Mouse (Mus musculus) lung, postnatal 14 days (tissue): ENCODE results near the gene Ap5b1.

Experiments
- DNase-seq: peaks from one replicate; pipeline ENCODE4 v3.0.0; 2021

Gene Ap5b1

DNA sequence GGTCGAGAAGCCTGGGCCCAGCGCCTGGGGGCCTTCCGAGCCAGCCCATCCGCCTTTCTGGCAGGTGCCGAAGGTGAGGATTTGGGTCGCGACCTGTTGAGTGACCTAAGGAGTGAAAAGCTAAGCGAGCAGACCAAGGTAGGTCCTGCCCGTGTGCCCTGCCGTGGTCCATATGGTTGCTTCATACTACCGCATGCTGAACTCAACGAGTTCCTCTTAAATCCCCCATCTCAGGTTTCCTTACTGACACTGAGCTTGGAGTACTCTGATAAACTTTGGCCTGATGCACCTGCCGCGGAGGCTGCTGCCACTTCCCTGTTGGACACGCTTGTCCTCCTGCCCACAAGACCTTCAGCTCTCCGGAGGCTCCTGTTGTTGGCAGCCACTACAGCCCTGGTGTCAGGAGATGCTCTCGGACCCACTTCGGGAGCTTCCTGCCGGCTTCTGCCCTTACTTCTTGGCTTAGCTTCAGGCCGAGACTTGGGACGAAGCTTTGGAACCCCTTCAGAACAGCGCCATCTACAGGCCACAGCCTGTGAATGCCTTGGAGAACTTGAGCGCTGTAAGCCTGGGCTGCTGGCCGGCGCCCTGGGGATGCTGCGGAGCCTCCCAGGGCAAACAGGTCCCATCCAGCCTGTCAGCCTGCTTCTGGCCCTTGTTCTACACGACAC, 780 bp downstream of the Ap5b1 start:
- peak; percentile 90 for DNase-seq

DNA sequence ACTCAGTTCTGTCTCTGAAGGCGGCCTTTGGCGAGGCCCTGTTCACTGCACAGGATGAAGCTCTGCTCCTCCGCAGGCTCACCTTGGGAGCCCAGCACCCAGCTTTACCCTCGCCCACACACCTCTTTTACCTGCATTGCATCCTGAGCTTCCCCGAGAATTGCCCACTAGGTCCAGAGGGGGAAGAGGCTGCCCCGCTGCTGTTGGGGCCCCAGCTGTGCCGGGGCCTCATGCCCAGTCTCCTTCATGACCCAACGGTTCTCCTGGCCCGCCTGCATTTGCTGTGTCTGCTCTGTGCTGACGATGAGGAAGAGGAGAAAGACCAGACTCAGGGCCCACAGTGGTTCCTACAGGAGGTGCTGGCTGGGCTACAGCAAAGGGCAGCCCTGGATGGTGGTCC, 1.7 kb downstream of the Ap5b1 start:
- no peak for DNase-seq

DNA sequence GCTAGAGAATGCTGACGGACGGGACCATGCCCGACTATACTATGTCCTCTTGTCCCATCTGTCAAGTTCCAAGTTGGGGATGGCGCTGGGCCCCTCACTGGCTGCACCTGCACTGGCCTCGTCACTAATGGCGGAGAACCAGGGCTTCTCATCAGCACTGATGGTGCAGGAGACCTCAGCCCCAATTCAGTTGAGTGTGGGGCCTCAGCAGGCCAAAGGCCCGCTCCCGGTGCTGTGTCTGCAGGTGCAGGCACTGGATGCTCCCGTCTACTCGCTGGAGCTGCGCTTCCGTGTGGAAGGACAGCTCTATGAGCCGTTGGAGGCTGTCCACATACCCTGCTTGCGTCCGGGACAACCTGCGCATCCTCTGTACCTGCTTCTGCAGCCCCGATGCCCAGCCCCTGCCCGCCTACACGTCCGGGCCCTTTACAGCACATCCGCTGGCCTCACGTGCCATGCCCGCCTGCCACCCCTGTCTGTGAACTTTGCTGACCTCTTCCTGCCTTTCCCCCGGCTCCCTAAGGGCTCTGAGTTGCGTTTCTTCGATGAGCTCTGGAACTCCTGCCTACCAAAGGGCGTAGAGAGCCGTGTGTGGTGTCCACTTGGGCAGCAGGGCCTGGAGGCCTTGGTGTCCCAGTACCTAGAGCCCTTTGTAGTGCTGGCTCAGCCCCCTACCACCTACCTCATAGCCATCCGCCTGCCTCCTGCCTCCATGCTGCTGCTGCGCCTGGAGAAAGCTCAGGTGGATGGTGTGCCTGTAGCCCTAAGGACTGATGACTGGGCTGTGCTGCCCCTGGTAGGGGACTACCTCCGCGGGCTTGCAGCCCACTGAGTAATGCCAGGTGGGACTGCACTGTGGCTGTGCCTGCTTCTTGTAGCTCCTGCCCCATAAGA, 2.8 kb downstream of the Ap5b1 start:
- no peak for DNase-seq

DNA sequence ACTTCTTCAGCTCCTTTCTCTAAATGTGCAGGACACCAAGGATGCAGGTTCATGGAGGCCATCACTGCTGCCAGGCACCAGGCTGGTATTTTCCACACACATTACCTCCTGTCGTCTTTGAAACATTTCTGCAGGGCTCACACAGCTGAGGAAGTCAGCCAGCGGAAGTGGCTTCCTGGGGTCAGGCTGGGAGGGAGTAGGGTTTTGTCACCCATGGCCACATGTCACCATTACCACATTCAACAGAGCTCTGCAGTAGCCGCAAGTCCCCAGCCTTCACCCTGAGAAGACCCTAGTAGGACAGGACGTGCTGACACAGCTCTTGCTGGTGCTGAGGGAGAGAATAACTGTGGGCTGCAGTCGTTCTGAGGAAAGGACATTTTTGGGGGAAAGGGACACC, 4.0 kb downstream of the Ap5b1 start:
- no peak for DNase-seq

DNA sequence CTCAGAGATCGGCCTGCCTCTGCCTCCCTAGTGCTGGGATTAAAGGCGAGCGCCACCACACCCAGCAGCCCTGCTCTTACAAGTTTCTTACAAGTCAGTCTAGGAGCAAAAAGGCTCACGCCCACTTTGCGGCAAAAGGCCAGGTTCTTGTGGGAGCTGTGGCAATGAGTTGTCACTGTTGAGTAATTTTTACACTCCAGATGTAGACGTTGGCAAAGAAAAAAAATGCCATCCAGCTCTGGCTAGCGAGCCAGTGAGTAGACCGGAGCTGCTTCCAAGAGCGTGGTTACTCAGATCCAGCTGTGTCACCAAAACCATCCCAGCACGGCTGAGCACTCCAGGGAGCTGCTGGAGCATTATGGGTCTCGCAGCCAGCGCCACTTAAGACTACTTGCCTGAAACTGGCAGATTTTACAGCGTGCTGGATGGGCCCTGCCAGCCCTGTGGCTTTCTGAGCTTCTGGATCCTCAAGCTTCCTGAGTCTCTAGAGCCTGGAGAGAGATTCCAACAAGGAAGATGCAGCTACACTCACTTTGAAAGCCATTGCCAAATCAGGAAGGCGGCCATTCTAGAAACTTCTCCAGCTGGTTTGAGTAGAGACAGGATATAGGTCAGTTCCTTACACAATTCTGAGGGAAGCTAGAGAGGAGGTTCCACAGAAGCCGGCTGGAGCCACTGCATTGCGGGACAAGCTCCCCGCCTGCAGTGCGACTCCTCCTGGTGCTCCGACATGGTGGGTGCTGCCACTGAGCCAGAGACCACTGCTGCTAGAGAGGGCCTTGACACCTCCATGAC, 4.7 kb downstream of the Ap5b1 start:
- DNase-seq: peak; percentile 66

- no peak for DNase-seq
Observed at GRCm38 (mm10) chr19:5575336-5575735, 7.5 kb downstream of the Ap5b1 start.

GRCm38 (mm10) chr19:5579971-5580370, 12.1 kb downstream of the Ap5b1 start:
- DNase-seq: no peak

GRCm38 (mm10) chr19:5580776-5581175, 13.0 kb downstream of the Ap5b1 start:
- DNase-seq: no peak

DNA sequence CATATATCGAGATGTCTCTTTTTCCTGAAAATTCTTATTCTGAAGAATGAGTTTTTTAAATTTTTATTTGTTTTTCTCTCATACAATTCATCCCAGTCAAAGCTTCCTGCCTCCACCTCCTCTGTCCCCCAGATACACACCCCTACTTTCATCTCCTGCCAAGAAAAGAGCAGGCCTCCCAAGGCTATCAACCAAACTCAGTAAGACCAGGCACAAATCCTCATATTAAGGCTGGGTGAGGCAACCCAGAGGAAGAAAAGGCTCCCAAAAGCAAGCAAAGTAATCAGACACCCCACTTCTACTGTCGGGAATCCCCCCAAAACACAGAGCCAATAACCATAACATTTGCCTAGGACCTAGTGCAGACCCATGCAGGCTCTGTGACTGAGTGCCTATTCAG, 14.2 kb downstream of the Ap5b1 start:
- DNase-seq: no peak

- no peak for DNase-seq
Observed at GRCm38 (mm10) chr19:5589159-5589558, 21.3 kb downstream of the Ap5b1 start.

DNA sequence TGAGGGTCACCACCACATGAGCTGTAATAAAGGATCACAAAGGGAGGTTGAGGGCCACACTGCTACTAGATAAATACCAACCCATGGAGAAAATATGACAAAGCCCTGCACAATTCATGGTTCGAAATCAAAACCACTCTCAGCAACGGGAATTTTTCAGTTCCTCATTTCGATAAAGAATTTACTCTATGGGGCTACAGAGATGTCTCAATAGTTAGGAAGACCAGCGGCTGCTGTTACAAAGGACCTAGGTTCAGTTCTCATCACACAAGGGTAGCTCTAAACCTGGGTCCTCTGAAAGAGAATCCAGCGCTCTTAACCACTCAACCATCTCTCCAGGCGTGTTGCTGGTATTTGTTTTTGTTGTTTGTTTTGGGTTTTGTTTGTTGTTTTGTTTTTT, 24.1 kb downstream of the Ap5b1 start:
- DNase-seq: no peak

- DNase-seq: no peak
Observed at GRCm38 (mm10) chr19:5599224-5599623, 31.4 kb downstream of the Ap5b1 start.

GRCm38 (mm10) chr19:5601752-5602541, 34.1 kb downstream of the Ap5b1 start, which contains the start of gene Rnaseh2c:
Gene Rnaseh2c (plus strand): TSS chr19:5601873.
- DNase-seq: peak; percentile 75

DNA sequence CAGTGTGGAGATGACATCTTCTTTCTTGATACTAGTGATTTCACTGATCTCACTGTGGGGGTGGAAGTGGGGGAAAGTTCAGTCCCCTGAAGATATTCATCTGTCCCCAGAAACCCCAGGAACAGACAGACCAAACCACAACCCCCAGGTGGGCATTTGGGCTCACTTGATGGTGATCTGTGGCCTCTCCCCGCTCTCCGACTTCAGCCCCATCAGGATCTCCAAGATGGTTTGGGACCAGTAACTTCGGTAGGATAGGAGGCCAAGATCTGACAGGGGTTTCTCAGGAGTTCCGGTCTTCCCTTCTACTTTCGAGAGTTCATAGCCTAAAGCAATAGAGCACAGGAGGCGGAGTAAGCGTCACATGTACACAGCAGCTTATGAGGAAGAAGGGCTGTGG, 35.8 kb downstream of the Ap5b1 start:
- no peak for DNase-seq

DNA sequence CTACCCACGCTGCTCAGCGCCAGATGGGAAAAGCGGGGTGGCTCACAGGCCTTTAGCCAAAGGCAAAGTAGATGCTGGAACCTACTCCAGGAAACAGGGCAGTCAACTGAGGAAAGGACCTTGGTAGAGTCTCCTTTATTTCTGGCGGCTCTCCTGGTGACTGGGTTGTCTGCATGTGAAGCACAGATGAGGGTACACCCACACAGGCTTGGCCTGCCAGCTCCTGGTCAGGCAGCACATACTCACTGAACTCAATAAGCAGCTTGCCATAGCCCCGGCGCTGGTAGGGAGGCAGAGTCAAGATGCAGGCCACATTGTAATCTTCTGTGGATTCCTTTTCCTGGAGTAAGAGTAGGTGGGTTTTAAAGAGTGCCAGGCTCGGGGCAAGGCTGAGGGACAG, 37.3 kb downstream of the Ap5b1 start:
- no peak for DNase-seq

- no peak for DNase-seq
Observed at GRCm38 (mm10) chr19:5606196-5606595, 38.4 kb downstream of the Ap5b1 start.

GRCm38 (mm10) chr19:5607705-5608410, 40.0 kb downstream of the Ap5b1 start:
- DNase-seq: no peak

DNA sequence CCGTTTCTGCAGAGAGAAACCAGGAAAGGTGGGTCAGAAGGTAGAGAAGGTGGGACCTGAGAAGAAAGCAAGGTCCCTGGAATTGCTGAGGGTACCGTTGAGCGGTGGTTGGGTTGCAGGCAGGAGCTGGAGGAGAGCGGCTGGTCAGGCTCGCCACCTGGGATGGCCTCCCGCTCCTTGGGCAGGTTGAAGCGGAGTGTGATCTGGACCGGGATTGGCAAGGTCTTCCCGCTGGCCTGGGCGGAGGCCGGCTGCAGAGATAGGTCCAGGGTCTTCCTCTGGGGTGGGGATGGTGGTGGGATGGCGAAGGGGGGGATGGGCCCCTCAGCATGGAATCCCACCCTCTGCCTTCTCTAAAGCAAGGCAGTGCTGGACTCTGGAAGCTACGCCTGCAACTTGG, 40.9 kb downstream of the Ap5b1 start:
- DNase-seq: no peak

DNA sequence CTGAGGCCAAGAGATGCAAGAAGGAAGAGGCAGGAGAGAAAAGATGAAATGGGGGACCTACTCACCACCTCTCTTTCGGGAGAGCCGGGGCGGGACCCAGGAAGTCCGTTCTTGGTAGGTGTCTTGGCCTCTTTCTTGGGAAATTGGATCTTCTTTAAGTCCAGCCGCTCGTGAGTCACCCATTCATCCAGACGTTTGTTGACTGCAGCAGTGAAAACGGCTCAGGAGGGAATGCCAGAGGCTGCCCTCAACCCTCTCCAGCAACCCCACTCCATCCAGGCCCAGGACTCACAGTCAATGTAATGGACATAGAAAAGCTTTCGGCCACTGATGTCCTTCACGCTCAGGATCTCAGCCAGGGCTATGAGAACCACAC, 41.3 kb downstream of the Ap5b1 start:
- no peak for DNase-seq

DNA sequence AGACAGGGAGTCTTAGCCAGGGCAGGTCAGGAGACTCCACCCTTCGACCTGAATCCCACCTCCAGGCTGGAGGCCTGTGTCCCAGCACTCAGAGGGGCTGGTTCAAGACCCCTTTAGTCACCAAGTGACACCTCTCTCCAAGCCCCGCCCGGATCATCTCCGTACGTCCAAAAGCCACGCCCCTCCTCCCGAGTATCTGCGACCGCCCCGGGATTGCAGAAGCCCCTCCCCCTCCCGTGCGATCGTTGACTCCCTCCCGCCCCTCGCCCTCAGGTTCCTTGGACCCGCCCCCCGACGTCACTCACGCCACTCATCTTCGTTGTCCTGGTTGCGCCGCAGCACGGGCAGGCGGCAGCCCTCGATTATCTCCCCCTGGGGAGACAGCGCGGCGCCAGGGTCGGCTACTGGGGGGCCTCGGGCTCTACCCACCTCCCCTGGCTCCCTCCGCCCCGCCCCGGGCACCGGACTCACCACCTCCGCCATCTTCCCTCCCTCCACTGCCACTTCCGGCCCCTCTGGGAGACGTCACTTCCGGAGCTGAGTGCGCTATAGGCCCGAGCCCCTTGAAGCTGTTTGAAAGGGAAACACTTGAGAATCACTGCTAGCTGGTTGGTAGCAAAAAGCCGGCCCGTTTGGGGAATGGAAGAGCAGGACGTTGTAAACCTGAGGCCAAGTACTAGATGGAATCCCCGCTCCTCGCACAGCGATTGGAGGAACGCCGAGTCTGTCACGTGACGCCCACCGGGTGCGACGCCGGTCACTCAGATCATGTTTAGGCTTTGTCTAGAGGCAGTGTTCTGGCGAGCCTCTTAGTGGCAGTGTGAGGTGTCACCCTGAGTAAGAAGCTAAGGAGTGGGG, 42.0 kb downstream of the Ap5b1 start, which contains the start of gene Kat5:
Kat5 (minus strand) TSS at position 691 of the 858 bp plus-strand sequence.
- peak; percentile 92 for DNase-seq

DNA sequence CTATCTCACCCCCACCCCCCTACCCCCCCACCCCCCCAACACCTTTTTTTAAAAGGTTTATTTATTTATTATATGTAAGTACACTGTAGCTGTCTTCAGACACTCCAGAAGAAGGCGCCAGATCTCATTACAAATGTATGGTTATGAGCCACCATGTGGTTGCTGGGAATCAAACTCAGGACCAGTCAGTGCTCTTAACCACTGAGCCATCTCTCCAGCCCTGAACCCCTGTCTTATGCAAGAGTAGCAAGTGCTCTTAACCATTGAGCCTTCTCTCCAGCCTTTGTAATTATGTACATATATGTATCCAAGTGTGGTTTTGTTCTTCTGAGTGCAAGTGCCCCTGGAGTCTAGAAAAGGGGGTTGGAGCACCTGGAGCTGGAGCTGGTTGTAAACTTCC, 44.1 kb downstream of the Ap5b1 start:
- DNase-seq: peak; percentile 32
